Mouse (Mus musculus) CH12.LX (cell line): ENCODE results near the gene Sparc. TPM values are rescaled to one million over a fixed set of nuclear protein-coding genes. Genes with fewer than 3 reads are reported as not detected.

ENCODE experiments used
- DNase-seq: peaks from one replicate; pipeline ENCODE4 v3.0.0-alpha.2; 2013; ENCODE audit errors: extremely low read depth
- H3K27ac ChIP-seq: 2 replicates; pipeline ENCODE4 v1.5.1; 2012; ENCODE audit warnings: low read depth, mild to moderate bottlenecking, control low read depth, moderate library complexity; ENCODE audit not compliant: insufficient read depth
- H3K27me3 ChIP-seq: replicated peaks from 2 replicates; pipeline ENCODE3; 2012; ENCODE audit warnings: inconsistent platforms
- H3K36me3 ChIP-seq, 2 experiments: replicated peaks in 1 of 2; 2 replicates each; pipeline versions ENCODE3 to v1.6.1; 2012; ENCODE audit warnings: inconsistent platforms in 1 of 2, low read length in 1 of 2, mild to moderate bottlenecking in 1 of 2, mixed read lengths in 1 of 2, moderate library complexity in 1 of 2; ENCODE audit not compliant: control insufficient read depth in 1 of 2, insufficient read depth in 1 of 2
- H3K4me1 ChIP-seq, 2 experiments: 2 replicates each; pipeline ENCODE4 v1.6.1; 2012; ENCODE audit warnings: inconsistent platforms in 1 of 2, moderate library complexity in 1 of 2; ENCODE audit not compliant: insufficient read depth in 2 of 2, control insufficient read depth in 1 of 2
- H3K4me2 ChIP-seq: 2 replicates; pipeline ENCODE4 v1.6.1; 2012; ENCODE audit warnings: low read depth, mild to moderate bottlenecking, control low read depth; ENCODE audit not compliant: poor library complexity, insufficient read depth, severe bottlenecking
- H3K4me3 ChIP-seq, 3 experiments: fragments of 150-350 bp in 1 of 3; sonication (generic) in 1 of 3; replicated peaks in 1 of 3; 2 replicates each; pipeline versions ENCODE3 to v1.5.1; 2011 to 2012; ENCODE audit warnings: low read depth in 2 of 3, low read length in 2 of 3, mild to moderate bottlenecking in 2 of 3, moderate library complexity in 2 of 3, control low read depth in 1 of 3, improper control_type of control experiment in 1 of 3, inconsistent platforms in 1 of 3, mixed read lengths in 1 of 3; ENCODE audit not compliant: poor library complexity in 1 of 3
- H3K79me2 ChIP-seq: replicated peaks from 2 replicates; pipeline ENCODE4 v1.6.1; 2012; ENCODE audit warnings: mild to moderate bottlenecking, moderate library complexity; ENCODE audit not compliant: control insufficient read depth, poor library complexity, insufficient read depth, severe bottlenecking; ENCODE audit errors: extremely low read depth
- H3K9ac ChIP-seq: 2 replicates; pipeline ENCODE4 v1.6.1; 2012; ENCODE audit warnings: low read depth, mild to moderate bottlenecking, control low read depth, moderate library complexity; ENCODE audit not compliant: insufficient read depth
- H3K9me3 ChIP-seq: replicated peaks from 2 replicates; pipeline ENCODE3; 2012; ENCODE audit warnings: low read length, inconsistent platforms, mixed read lengths
- BHLHE40 ChIP-seq: IDR thresholded peaks from 2 replicates; pipeline ENCODE4 v1.6.1; 2011; ENCODE audit warnings: mild to moderate bottlenecking, low read depth, low read length, improper control_type of control experiment
- CHD1 ChIP-seq: IDR thresholded peaks from 2 replicates; pipeline ENCODE4 v1.6.1; 2012; ENCODE audit warnings: low read depth, low read length, improper control_type of control experiment, inconsistent platforms
- CHD2 ChIP-seq: IDR thresholded peaks from 2 replicates; pipeline ENCODE4 v1.6.1; 2011; ENCODE audit warnings: low read length, improper control_type of control experiment
- E2F4 ChIP-seq: IDR thresholded peaks from 2 replicates; pipeline ENCODE4 v1.6.1; 2011; ENCODE audit warnings: low read depth, low read length, improper control_type of control experiment; ENCODE audit not compliant: insufficient replicate concordance
- ELF1 ChIP-seq: IDR thresholded peaks from 2 replicates; pipeline ENCODE4 v1.6.1; 2014; ENCODE audit warnings: low read depth, mild to moderate bottlenecking, inconsistent platforms, low read length, improper control_type of control experiment
- GABPA ChIP-seq: IDR thresholded peaks from 2 replicates; pipeline ENCODE4 v1.6.1; 2012; ENCODE audit warnings: low read depth, low read length, improper control_type of control experiment, inconsistent platforms; ENCODE audit not compliant: insufficient replicate concordance
- IRF4 ChIP-seq: IDR thresholded peaks from 2 replicates; pipeline ENCODE4 v1.6.1; 2014; ENCODE audit warnings: low read depth, mild to moderate bottlenecking, inconsistent platforms, low read length, improper control_type of control experiment
- KAT2A ChIP-seq: IDR thresholded peaks from 2 replicates; pipeline ENCODE4 v1.6.1; 2012; ENCODE audit warnings: low read length, improper control_type of control experiment, inconsistent platforms; ENCODE audit not compliant: insufficient replicate concordance
- MAFK ChIP-seq: IDR thresholded peaks from 2 replicates; pipeline ENCODE4 v1.6.1; 2011; ENCODE audit warnings: low read length, improper control_type of control experiment; ENCODE audit not compliant: insufficient replicate concordance
- MAX ChIP-seq: IDR thresholded peaks from 2 replicates; pipeline ENCODE4 v1.6.1; 2011; ENCODE audit warnings: low read length, improper control_type of control experiment
- MAZ ChIP-seq: IDR thresholded peaks from 2 replicates; pipeline ENCODE4 v1.6.1; 2012; ENCODE audit warnings: low read depth, mild to moderate bottlenecking, inconsistent platforms, low read length, improper control_type of control experiment, moderate library complexity
- MYC ChIP-seq: IDR thresholded peaks from 2 replicates; pipeline ENCODE4 v1.6.1; 2011; ENCODE audit warnings: low read depth, mild to moderate bottlenecking, improper control_type of control experiment, low read length
- NRF1 ChIP-seq: IDR thresholded peaks from 2 replicates; pipeline ENCODE4 v1.6.1; 2014; ENCODE audit warnings: low read depth, mild to moderate bottlenecking, inconsistent platforms, low read length, improper control_type of control experiment, moderate library complexity
- POLR2A ChIP-seq: IDR thresholded peaks from 2 replicates; pipeline ENCODE4 v1.6.1; 2011; ENCODE audit warnings: low read depth, mild to moderate bottlenecking, improper control_type of control experiment, low read length
- POLR2AphosphoS2 ChIP-seq: IDR thresholded peaks from 2 replicates; pipeline ENCODE4 v1.6.1; 2011; ENCODE audit warnings: low read depth, low read length, improper control_type of control experiment
- RAD21 ChIP-seq: IDR thresholded peaks from 2 replicates; pipeline ENCODE4 v1.6.1; 2011; ENCODE audit warnings: low read depth, mild to moderate bottlenecking, low read length, improper control_type of control experiment, moderate library complexity
- SMC3 ChIP-seq: IDR thresholded peaks from 2 replicates; pipeline ENCODE4 v1.6.1; 2011; ENCODE audit warnings: low read depth, low read length, improper control_type of control experiment
- UBTF ChIP-seq: IDR thresholded peaks from 2 replicates; pipeline ENCODE4 v1.6.1; 2012; ENCODE audit warnings: low read depth, mild to moderate bottlenecking, inconsistent platforms, low read length, improper control_type of control experiment, moderate library complexity
- dilution Hi-C: fragments of 300-500 bp; cut with MboI; formaldehyde crosslinking; loops from 2 replicates; pipeline ENCODE4 v1.14.3; 2020; ENCODE audit warnings: low sequenced_read_pairs; ENCODE audit not compliant: extremely low pct_unique_long_range_greater_than_20kb, extremely low pct_ligation_motif_present
- in situ Hi-C: fragments of 300-500 bp; cut with MboI; formaldehyde crosslinking; loops from 3 replicates; pipeline ENCODE4 v1.14.3; 2019; ENCODE audit warnings: low sequenced_read_pairs, low pct_ligation_motif_present, low pct_unique_long_range_greater_than_20kb, mixed read lengths
- polyA plus RNA-seq: library from polyadenylated mRNA; unstranded; fragments of >175 nt; gene quantifications from 2 replicates; pipeline ENCODE4 v1.2.1, GENCODE M21; 2012; ENCODE audit warnings: low read depth; ENCODE audit not compliant: insufficient read length
- total RNA-seq, 2 experiments: library from RNA; depleted of rRNA; stranded (reverse); fragments of 300-350 nt in 1 of 2; fragments of >200 nt in 1 of 2; gene quantifications; 2 replicates each; pipeline ENCODE4 v1.2.3; 2012 to 2014

Gene Sparc
- total and polyA plus RNA-seq, 3 experiments: 0.13 to 0.57 TPM; not detected in 1

GRCm38 (mm10) chr11:55428186-55429012, 5.4 kb upstream of the Sparc start:
- Histone ChIP-seq H3K9ac (no peak overlapping the region), H3K4me1 (peaks cover 5 to 14% of the 10 kb centered on the region in 2 experiments), H3K4me3 (no peak overlapping the region), H3K9me3 (no peaks in the 10 kb centered on the region), H3K4me2 (no peak overlapping the region), H3K36me3 (no peaks in the 10 kb centered on the region), H3K27me3 (peaks cover 17% of the 10 kb centered on the region), H3K27ac (no peak overlapping the region), H3K79me2 (no peaks in the 10 kb centered on the region)
- no peak for TF ChIP-seq MYC
- no peak for TF ChIP-seq KAT2A
- no peak for TF ChIP-seq UBTF
- TF ChIP-seq SMC3: no peak
- TF ChIP-seq MAZ: no peak
- no peak for TF ChIP-seq BHLHE40
- no peak for TF ChIP-seq POLR2AphosphoS2
- no peak for TF ChIP-seq ELF1
- no peak for TF ChIP-seq CHD2
- no peak for TF ChIP-seq RAD21
- TF ChIP-seq MAX: no peak
- TF ChIP-seq MAFK: no peak
- in situ Hi-C loops: no loop called here
- no peak for DNase-seq
- dilution Hi-C loops: no loop called here

- dilution Hi-C loops: no loop called here
- H3K79me2 ChIP-seq: no peaks in the 10 kb centered on the region
These were observed 1.9 kb upstream of the Sparc start for GRCm38 (mm10) chr11:55424746-55425360.

More at GRCm38 (mm10) chr11:55424746-55425360, 1.9 kb upstream of the Sparc start:
- in situ Hi-C loops: no loop called here
- Histone ChIP-seq H3K4me3 (no peak overlapping the region), H3K27ac (no peak overlapping the region), H3K4me1 (peaks cover 5 to 11% of the 10 kb centered on the region in 2 experiments), H3K36me3 (no peaks in the 10 kb centered on the region)
- TF ChIP-seq KAT2A (no peak), BHLHE40 (no peak), CHD2 (no peak), E2F4 (no peak), CHD1 (no peak), POLR2A (no peak), MAX (no peak), POLR2AphosphoS2 (no peak), NRF1 (no peak), GABPA (no peak), IRF4 (no peak)
- TF ChIP-seq, all 38 proteins: peak for 0
- H3K4me2 ChIP-seq: no peak overlapping the region
- peaks cover 23% of the 10 kb centered on the region for H3K27me3 ChIP-seq
- H3K9ac ChIP-seq: no peak overlapping the region
- H3K9me3 ChIP-seq: no peaks in the 10 kb centered on the region
- DNase-seq: no peak
